Mouse (Mus musculus): Measurements from ENCODE around the gene Srrm4. TPM values are rescaled to one million over a fixed set of nuclear protein-coding genes. Genes with fewer than 3 reads are reported as not detected.

Srrm4 gene
- polyA plus RNA-seq, 1 experiment from 2014 or later = 0.45 TPM

DNA sequence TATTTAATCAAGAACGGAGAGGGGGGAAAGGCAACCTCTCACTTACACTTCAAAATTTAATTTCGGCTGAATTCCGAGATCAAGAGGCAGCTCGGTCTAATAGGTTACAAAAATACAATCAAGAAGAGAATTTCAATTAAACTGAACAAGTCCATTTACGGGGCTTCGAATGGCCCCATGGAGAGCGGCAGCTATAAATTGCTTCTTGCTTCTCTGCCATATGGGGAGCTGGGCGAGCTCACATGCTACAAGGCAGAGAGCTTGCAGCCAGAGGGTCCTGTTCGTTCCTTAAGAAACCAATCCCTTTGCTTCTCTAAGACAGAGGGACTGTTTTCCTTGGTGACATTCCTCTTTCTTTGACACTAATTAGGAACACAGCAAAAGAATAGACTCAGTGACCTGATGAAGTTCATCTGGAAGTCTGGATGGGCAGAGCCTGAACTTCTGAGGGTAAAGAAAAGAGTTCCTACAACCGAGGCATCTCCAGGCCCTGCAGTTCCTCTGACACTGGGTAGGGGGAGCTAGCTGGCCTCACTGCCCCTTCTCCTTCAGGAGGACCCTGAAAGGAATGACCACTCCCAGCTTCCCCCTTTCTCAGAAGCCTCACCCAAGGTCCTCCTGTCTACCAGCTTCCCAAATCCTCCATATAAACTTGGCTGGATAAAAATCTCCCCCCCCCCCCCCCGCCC, 130.1 kb downstream of the Srrm4 start:
- Histone ChIP-seq H3K4me3 (ENCODE audit: low read depth, low read length) (no peak overlapping the region), H3K27ac (replicated peaks) (no peak overlapping the region), H3K4me2 (replicated peaks; ENCODE audit: low read depth) (no peak overlapping the region), H3K36me3 (ENCODE audit: control insufficient read depth, insufficient read depth, low read length) (no peaks in the 10 kb centered on the region), H3K9me3 (ENCODE audit: control insufficient read depth, low read length) (peaks cover 3% of the 10 kb centered on the region; the same call in 1 of the 2 replicates), H3K27me3 (ENCODE audit: control insufficient read depth, insufficient read depth, low read length) (no peaks in the 10 kb centered on the region), H3K9ac (ENCODE audit: low read length) (no peak overlapping the region), H3K4me1 (replicated peaks; ENCODE audit: control insufficient read depth, insufficient read depth) (no peaks in the 10 kb centered on the region)
- DNase-seq (ENCODE audit: low spot score) (no peak), ATAC-seq (ENCODE audit: low FRiP score, low TSS enrichment) (no peak)
- TF ChIP-seq CTCF (IDR thresholded peaks at IDR 0.05; ENCODE audit: low read depth) = peak; percentile 58
- TF ChIP-seq EP300 (optimal IDR thresholded peaks at IDR 0.05) = no peak
- 66% methylated on average over 11 of the region's 11 CpGs for WGBS

DNA sequence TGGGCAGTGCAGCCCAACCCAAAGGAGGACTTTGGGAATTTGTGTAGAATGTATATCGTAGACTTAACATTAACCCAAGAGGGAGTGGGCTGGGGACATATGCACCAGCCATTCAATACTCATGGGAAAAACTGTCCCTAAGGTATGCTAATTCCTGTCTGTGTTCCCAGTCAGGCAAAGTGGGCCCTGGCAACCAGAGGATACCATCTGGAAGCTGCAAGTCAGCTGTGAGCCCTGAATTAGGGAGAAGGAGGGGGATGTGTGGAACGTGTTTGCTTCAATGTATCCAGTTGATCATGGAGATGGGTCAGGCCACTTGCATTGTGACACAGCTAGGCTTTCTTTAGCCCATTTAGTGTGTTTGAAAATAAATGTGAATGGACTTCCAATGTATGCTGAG, 131.6 kb downstream of the Srrm4 start:
- H3K27me3 ChIP-seq (ENCODE audit: control insufficient read depth, insufficient read depth, low read length) = no peaks in the 10 kb centered on the region
- TF ChIP-seq EP300 (optimal IDR thresholded peaks at IDR 0.05) (no peak), CTCF (IDR thresholded peaks at IDR 0.05; ENCODE audit: low read depth) (no peak)
- H3K4me2 ChIP-seq (replicated peaks; ENCODE audit: low read depth) = no peak overlapping the region
- no peaks in the 10 kb centered on the region for H3K4me1 ChIP-seq (replicated peaks; ENCODE audit: control insufficient read depth, insufficient read depth)
- H3K9ac ChIP-seq (ENCODE audit: low read length) = no peak overlapping the region
- no peak overlapping the region for H3K27ac ChIP-seq (replicated peaks)
- H3K4me3 ChIP-seq (ENCODE audit: low read depth, low read length) = no peak overlapping the region
- ATAC-seq (ENCODE audit: low FRiP score, low TSS enrichment) (no peak), DNase-seq (ENCODE audit: low spot score) (no peak)
- H3K9me3 ChIP-seq (ENCODE audit: control insufficient read depth, low read length) = no peaks in the 10 kb centered on the region
- H3K36me3 ChIP-seq (ENCODE audit: control insufficient read depth, insufficient read depth, low read length) = no peaks in the 10 kb centered on the region
- 67% methylated on average over 2 of the region's 2 CpGs for WGBS

DNA sequence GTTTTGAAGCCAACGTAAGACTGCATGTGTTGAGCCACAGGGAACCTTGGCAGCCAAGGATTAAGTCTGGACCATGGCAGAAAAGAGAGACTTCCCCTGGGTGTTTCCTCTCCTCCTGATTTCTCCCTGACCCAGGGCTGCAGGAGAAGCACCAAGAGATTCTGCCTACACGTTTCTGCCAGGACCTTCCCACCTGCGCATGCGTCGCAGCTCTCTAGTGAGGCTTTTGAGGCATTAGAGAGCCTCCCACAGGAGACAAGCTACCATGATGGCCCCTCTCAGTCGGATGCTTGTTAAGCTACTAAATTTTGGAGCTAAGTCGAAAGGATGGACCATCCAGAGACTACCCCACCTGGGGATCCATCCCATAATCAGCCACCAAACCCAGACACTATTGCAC, 133.8 kb downstream of the Srrm4 start:
- H3K27ac ChIP-seq (replicated peaks) = no peak overlapping the region
- no peaks in the 10 kb centered on the region for H3K9me3 ChIP-seq (ENCODE audit: control insufficient read depth, low read length)
- no peak overlapping the region for H3K4me3 ChIP-seq (ENCODE audit: low read depth, low read length)
- DNase-seq (ENCODE audit: low spot score) (no peak), ATAC-seq (ENCODE audit: low FRiP score, low TSS enrichment) (no peak)
- WGBS = 84% methylated on average over 7 of the region's 7 CpGs
- H3K9ac ChIP-seq (ENCODE audit: low read length) = no peak overlapping the region
- H3K36me3 ChIP-seq (ENCODE audit: control insufficient read depth, insufficient read depth, low read length) = no peaks in the 10 kb centered on the region
- TF ChIP-seq EP300 (optimal IDR thresholded peaks at IDR 0.05) (no peak), CTCF (IDR thresholded peaks at IDR 0.05; ENCODE audit: low read depth) (no peak)
- H3K27me3 ChIP-seq (ENCODE audit: control insufficient read depth, insufficient read depth, low read length) = no peaks in the 10 kb centered on the region
- no peaks in the 10 kb centered on the region for H3K4me1 ChIP-seq (replicated peaks; ENCODE audit: control insufficient read depth, insufficient read depth)
- no peak overlapping the region for H3K4me2 ChIP-seq (replicated peaks; ENCODE audit: low read depth)

DNA sequence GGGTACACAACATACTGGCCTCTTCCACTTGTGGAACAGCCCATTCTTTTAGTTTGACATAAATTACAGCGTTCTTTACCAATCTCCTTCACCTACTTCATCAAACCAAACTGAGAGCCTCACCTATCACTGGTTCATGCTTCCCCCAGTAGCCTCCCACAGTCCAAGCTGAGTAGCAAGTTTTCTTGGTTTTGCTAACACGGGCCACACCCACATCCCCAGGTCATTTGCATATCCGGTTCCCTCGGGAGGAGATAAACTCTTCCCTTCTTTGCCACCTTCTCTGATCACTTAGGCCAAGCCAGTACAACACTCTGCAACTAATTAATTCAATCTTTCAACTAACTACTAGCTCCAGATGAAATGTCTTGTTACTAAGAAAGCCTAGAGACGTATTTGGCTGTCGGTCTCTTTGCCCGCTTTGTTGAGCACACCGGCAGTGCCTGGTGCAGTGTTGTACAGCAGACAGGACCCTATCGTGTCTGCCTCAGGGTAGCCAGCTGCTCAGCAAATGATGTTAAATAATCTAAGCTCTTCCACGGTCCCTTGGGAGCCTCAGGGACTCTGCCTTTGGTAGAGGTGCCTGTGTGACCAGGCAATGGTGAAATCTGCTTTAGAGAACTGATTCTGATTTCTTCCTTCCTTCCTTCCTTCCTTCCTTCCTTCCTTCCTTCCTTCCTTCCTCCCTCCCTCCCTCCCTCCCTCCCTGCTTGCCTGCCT, 134.7 kb downstream of the Srrm4 start:
- 36% methylated on average over 10 of the region's 10 CpGs for WGBS
- TF ChIP-seq EP300 (optimal IDR thresholded peaks at IDR 0.05) = no peak
- TF ChIP-seq CTCF (IDR thresholded peaks at IDR 0.05; ENCODE audit: low read depth) = no peak
- Histone ChIP-seq H3K27me3 (ENCODE audit: control insufficient read depth, insufficient read depth, low read length) (no peaks in the 10 kb centered on the region), H3K4me1 (replicated peaks; ENCODE audit: control insufficient read depth, insufficient read depth) (no peaks in the 10 kb centered on the region), H3K4me2 (replicated peaks; ENCODE audit: low read depth) (no peak overlapping the region; the same call in 1 of the 2 replicates), H3K36me3 (ENCODE audit: control insufficient read depth, insufficient read depth, low read length) (no peaks in the 10 kb centered on the region), H3K9ac (ENCODE audit: low read length) (no peak overlapping the region), H3K27ac (replicated peaks) (no peak overlapping the region), H3K9me3 (ENCODE audit: control insufficient read depth, low read length) (no peaks in the 10 kb centered on the region), H3K4me3 (ENCODE audit: low read depth, low read length) (no peak overlapping the region)
- ATAC-seq (ENCODE audit: low FRiP score, low TSS enrichment) (peak; percentile 66; the same call in 1 of the 2 replicates), DNase-seq (ENCODE audit: low spot score) (peak; percentile 31)

DNA sequence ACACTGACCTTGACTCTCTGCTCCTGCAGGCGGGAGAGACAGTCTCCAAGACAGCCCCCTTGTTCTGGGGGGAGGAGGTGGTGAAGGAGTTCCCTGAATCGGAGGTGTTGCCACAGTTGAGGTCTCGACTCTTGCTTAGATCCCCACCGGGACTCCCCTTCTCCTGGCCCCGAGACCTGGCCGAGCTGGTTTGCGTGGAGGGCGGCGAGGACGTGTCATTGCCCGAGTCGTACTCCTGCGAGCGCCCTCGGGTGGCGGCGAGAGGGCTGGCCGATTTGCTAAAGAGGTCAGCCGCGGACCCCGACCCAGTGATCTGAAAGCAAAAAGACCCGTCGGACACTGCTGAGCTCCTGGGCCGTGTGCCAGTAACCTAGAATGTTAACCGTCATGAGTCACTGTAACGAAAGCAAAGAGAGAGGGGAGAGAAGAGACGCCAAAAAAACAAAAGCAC, 138.2 kb downstream of the Srrm4 start:
- 2% methylated on average over 27 of the region's 27 CpGs for WGBS
- ATAC-seq (ENCODE audit: low FRiP score, low TSS enrichment) (no peak; the same call in 1 of the 2 replicates), DNase-seq (ENCODE audit: low spot score) (peak; percentile 75)
- no peaks in the 10 kb centered on the region for H3K27me3 ChIP-seq (ENCODE audit: control insufficient read depth, insufficient read depth, low read length)
- H3K9ac ChIP-seq (ENCODE audit: low read length) = peak overlapping the region; percentile 56
- peak overlapping the region; percentile 39 for H3K4me3 ChIP-seq (ENCODE audit: low read depth, low read length)
- H3K4me2 ChIP-seq (replicated peaks; ENCODE audit: low read depth) = peak overlapping the region; percentile 52
- H3K27ac ChIP-seq (replicated peaks) = no peak overlapping the region
- no peaks in the 10 kb centered on the region for H3K4me1 ChIP-seq (replicated peaks; ENCODE audit: control insufficient read depth, insufficient read depth)
- TF ChIP-seq CTCF (IDR thresholded peaks at IDR 0.05; ENCODE audit: low read depth) (peak; percentile 79), EP300 (optimal IDR thresholded peaks at IDR 0.05) (no peak)
- H3K36me3 ChIP-seq (ENCODE audit: control insufficient read depth, insufficient read depth, low read length) = no peaks in the 10 kb centered on the region
- no peaks in the 10 kb centered on the region for H3K9me3 ChIP-seq (ENCODE audit: control insufficient read depth, low read length)

DNA sequence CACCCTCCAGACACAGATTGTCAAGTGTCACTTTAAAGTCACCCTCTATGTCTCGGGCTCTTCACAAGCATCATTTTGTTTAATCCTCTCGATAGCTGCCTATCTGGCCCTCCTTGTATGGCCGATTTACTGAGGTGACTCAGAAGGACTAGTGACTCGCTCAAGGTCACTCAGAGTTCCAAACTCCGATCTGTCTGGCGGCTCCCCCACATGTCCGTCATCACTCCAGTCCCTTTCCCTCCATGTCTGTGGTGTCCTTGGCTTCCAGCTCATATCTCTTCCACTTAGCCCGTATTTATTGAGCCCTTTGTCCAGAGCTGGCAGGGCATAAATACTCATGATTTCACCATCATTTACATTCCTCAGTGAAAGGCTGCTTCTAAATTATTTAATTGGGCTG, 140.7 kb downstream of the Srrm4 start:
- Histone ChIP-seq H3K9me3 (ENCODE audit: control insufficient read depth, low read length) (no peaks in the 10 kb centered on the region), H3K27me3 (ENCODE audit: control insufficient read depth, insufficient read depth, low read length) (no peaks in the 10 kb centered on the region), H3K4me2 (replicated peaks; ENCODE audit: low read depth) (no peak overlapping the region), H3K27ac (replicated peaks) (no peak overlapping the region), H3K4me3 (ENCODE audit: low read depth, low read length) (no peak overlapping the region), H3K36me3 (ENCODE audit: control insufficient read depth, insufficient read depth, low read length) (no peaks in the 10 kb centered on the region), H3K9ac (ENCODE audit: low read length) (no peak overlapping the region), H3K4me1 (replicated peaks; ENCODE audit: control insufficient read depth, insufficient read depth) (no peaks in the 10 kb centered on the region)
- DNase-seq (ENCODE audit: low spot score) = no peak
- 76% methylated on average over 8 of the region's 8 CpGs for WGBS
- no peak for ATAC-seq (ENCODE audit: low FRiP score, low TSS enrichment)
- TF ChIP-seq EP300 (optimal IDR thresholded peaks at IDR 0.05) = no peak
- no peak for TF ChIP-seq CTCF (IDR thresholded peaks at IDR 0.05; ENCODE audit: low read depth)
